Mouse (Mus musculus) liver, embryonic 14.5 days (tissue): ENCODE data around the gene Spata25.

ENCODE experiments used
- CTCF ChIP-seq: IDR thresholded peaks from 2 replicates; pipeline ENCODE4 v1.5.1; 2016; ENCODE audit warnings: antibody characterized with exemption, low read depth, control low read depth
- EP300 ChIP-seq: IDR thresholded peaks from 2 replicates; pipeline ENCODE4 v1.6.1; 2016; ENCODE audit warnings: antibody characterized with exemption, low read depth

DNA sequence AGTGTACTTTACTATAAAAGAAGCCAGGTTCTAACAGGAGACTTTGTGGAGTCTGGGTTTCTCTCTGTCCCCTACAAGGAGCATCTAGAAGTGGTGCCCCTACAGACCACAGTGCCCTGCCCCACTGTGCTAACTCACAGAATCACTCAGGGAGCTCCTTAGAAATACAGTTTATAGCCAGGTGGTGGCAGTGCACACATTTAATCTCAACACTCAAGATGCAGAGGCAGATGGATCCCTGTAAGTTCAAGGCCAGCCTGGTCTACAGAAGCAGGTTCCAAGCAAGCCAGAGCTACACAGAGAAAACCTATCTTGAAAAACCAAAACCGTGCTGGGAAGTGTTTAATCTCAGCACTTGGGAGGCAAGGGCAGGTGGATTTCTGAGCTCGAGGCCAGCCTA, 34.6 kb downstream of the Spata25 start:
- TF ChIP-seq CTCF, result no peak
- no peak for TF ChIP-seq EP300
